Comparison of ENCODE assay signal across 10 mouse cellular contexts in the genomic region with DNA sequence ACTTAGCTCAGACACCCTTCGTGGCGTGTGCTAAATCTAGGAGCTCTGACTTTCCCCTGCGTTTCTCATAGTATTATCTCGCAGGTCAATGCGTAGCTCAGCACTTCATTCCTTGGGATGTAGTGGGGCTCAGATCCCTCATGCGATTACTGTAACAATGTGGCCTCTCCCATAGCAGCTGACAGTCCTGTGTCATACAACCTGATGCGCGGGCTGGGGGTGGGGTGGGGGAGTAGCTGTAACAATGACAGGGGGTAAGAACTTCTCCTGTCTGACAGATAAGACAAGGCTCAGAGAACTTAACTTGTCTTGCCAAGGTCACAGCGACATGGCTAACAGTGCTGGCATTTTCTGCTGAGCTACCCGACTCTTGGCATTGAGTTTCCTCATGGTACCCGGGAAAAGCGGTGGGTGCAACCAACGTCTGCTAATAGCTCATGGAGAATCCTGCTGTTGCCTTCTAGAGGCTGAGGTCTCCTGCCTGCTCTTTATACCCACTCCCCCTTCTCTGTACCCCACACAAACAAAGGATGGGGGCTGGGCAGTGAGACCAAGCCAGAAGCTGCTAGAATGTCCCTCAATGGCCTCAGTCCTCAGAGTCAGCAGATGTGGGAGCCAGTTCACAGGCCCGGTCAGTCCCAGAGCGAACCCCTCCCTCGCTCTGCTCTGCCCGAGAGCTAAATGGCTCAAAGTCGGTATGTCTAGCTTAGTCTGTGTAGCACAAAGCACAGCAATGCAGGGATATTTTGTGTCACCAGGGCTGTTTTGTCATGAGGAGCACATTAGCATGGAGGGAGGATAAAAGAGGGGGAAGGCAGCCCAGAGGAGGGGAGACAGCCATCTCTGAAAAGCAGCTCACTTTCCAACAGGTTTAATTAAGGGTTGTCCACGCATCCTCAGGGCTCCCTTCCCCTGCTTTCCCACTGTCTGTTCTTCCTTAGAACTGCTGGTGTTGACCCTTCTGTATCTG. TPM values are rescaled to one million over a fixed set of nuclear protein-coding genes. Genes with fewer than 3 reads are reported as not detected.
A peak's percentile ranks its signal among the peaks of the same experiment; 100 is the strongest.
DNase-seq lines count a peak whose midpoint lies in the region; ATAC-seq and TF ChIP-seq lines count a peak whose summit lies in the region.
"Had no signal": no experiment of that assay in that cellular context is flagged by ENCODE, and none has a peak within 500 bp of the region (broad histone marks: within the 10 kb centered on the region; RNA-seq: fewer than 3 reads in every experiment).

No protein-coding gene starts in this region.

- H3K9me3 ChIP-seq in stomach, embryonic 14.5 days (ENCODE audit: control insufficient read depth, low read depth, low read length): no peaks in the 10 kb centered on the region
- H3K9me3 ChIP-seq in stomach, postnatal 0 days (ENCODE audit: control insufficient read depth, low read length): no peaks in the 10 kb centered on the region
- no peaks in the 10 kb centered on the region for H3K9me3 ChIP-seq in limb, embryonic 12.5 days
- no peaks in the 10 kb centered on the region for H3K9me3 ChIP-seq in stomach, embryonic 16.5 days (replicated peaks; ENCODE audit: control insufficient read depth, low read length)

- 0 out of 2 replicates have a peak overlapping the region, but pooled peaks have one; percentile 18 for H3K9ac ChIP-seq in stomach, embryonic 14.5 days (replicated peaks; ENCODE audit: low read depth, low read length)
- no peak overlapping the region for H3K9ac ChIP-seq in stomach, postnatal 0 days (ENCODE audit: low read length)
- H3K9ac ChIP-seq in limb, embryonic 12.5 days (replicated peaks): peak overlapping the region; percentile 13; the same call in 1 of the 2 replicates
- 0 out of 2 replicates have a peak overlapping the region, but pooled peaks have one; percentile 16 for H3K9ac ChIP-seq in stomach, embryonic 16.5 days (ENCODE audit: low read length)

- no peaks in the 10 kb centered on the region for H3K36me3 ChIP-seq in stomach, embryonic 14.5 days (ENCODE audit: control insufficient read depth, insufficient read depth, low read length)
- H3K36me3 ChIP-seq in stomach, postnatal 0 days (ENCODE audit: control insufficient read depth, insufficient read depth, low read length): no peaks in the 10 kb centered on the region
- no peaks in the 10 kb centered on the region for H3K36me3 ChIP-seq in limb, embryonic 12.5 days
- no peaks in the 10 kb centered on the region for H3K36me3 ChIP-seq in stomach, embryonic 16.5 days (ENCODE audit: control insufficient read depth, insufficient read depth, low read length)

- no peak for DNase-seq in frontal cortex, postnatal 25 days (ENCODE audit: low spot score in 2 of 2)
- DNase-seq in stomach, postnatal 0 days (ENCODE audit: low spot score): no peak
- DNase-seq in embryo, embryonic 10.5 days (ENCODE audit: low spot score): no peak
- no peak for DNase-seq in right cerebral cortex, adult 2 months (ENCODE audit: low spot score in 2 of 2)
- DNase-seq: heart, postnatal 14 days; kidney, postnatal 36 days had no signal

- no peak overlapping the region for H3K4me2 ChIP-seq in stomach, embryonic 14.5 days (replicated peaks; ENCODE audit: low read depth, low read length)
- no peak overlapping the region for H3K4me2 ChIP-seq in stomach, postnatal 0 days (replicated peaks; ENCODE audit: low read depth)
- H3K4me2 ChIP-seq in limb, embryonic 12.5 days: no peak overlapping the region
- H3K4me2 ChIP-seq in stomach, embryonic 16.5 days (ENCODE audit: low read depth, low read length): no peak overlapping the region

- no peak overlapping the region for H3K27ac ChIP-seq in stomach, embryonic 14.5 days (ENCODE audit: low read length)
- H3K27ac ChIP-seq in stomach, postnatal 0 days (replicated peaks): no peak overlapping the region
- peak overlapping the region; percentile 3; the same call in 1 of the 2 replicates for H3K27ac ChIP-seq in limb, embryonic 12.5 days
- H3K27ac ChIP-seq in stomach, embryonic 16.5 days (ENCODE audit: low read length): no peak overlapping the region

- H3K27me3 ChIP-seq in stomach, embryonic 14.5 days (ENCODE audit: control insufficient read depth, insufficient read depth, low read length): no peaks in the 10 kb centered on the region
- H3K27me3 ChIP-seq in stomach, postnatal 0 days (ENCODE audit: control insufficient read depth, insufficient read depth, low read length): no peaks in the 10 kb centered on the region
- H3K27me3 ChIP-seq in limb, embryonic 12.5 days: no peaks in the 10 kb centered on the region
- H3K27me3 ChIP-seq in stomach, embryonic 16.5 days (ENCODE audit: control insufficient read depth, insufficient read depth, low read length): no peaks in the 10 kb centered on the region

- TF ChIP-seq CTCF in stomach, postnatal 0 days (IDR thresholded peaks at IDR 0.05; ENCODE audit: low read depth): no peak

- ATAC-seq in frontal cortex, adult (ENCODE audit: low TSS enrichment): peak; percentile 7; the same call in 1 of the 2 replicates
- no peak for ATAC-seq in stomach, embryonic 14.5 days (ENCODE audit: insufficient number of reproducible peaks, insufficient read depth, low FRiP score, low read depth)
- no peak for ATAC-seq in stomach, postnatal 0 days (ENCODE audit: low FRiP score, low TSS enrichment)
- no peak for ATAC-seq in limb, embryonic 12.5 days (ENCODE audit: insufficient number of reproducible peaks, insufficient read depth, low FRiP score, low TSS enrichment, low read depth)
- ATAC-seq in stomach, embryonic 16.5 days (ENCODE audit: insufficient read depth, low FRiP score): no peak

- H3K4me1 ChIP-seq in stomach, embryonic 14.5 days (ENCODE audit: control insufficient read depth, insufficient read depth, low read length): peaks cover 15% of the 10 kb centered on the region; the same call in 1 of the 2 replicates
- H3K4me1 ChIP-seq in stomach, postnatal 0 days (replicated peaks; ENCODE audit: control insufficient read depth, insufficient read depth): no peaks in the 10 kb centered on the region
- H3K4me1 ChIP-seq in limb, embryonic 12.5 days (replicated peaks): peaks cover 26% of the 10 kb centered on the region
- H3K4me1 ChIP-seq in stomach, embryonic 16.5 days (ENCODE audit: control insufficient read depth, insufficient read depth, low read length): peaks cover 14% of the 10 kb centered on the region

- TF ChIP-seq EP300 in stomach, postnatal 0 days (optimal IDR thresholded peaks at IDR 0.05): no peak

- WGBS in stomach, embryonic 14.5 days: 73% methylated on average over 19 of the region's 19 CpGs
- 74% methylated on average over 19 of the region's 19 CpGs for WGBS in stomach, postnatal 0 days
- 78% methylated on average over 19 of the region's 19 CpGs for WGBS in limb, embryonic 12.5 days
- WGBS in stomach, embryonic 16.5 days: 68% methylated on average over 19 of the region's 19 CpGs

- no peak overlapping the region for H3K4me3 ChIP-seq in stomach, embryonic 14.5 days (ENCODE audit: low read depth, low read length)
- H3K4me3 ChIP-seq in stomach, postnatal 0 days (ENCODE audit: low read depth, low read length): no peak overlapping the region
- no peak overlapping the region for H3K4me3 ChIP-seq in limb, embryonic 12.5 days (replicated peaks)
- no peak overlapping the region for H3K4me3 ChIP-seq in stomach, embryonic 16.5 days (replicated peaks; ENCODE audit: low read length)

RNA-seq across cellular contexts. Expression of gene Cdc42ep4, which starts 45.6 kb away (rescaled TPM):
- polyA plus RNA-seq in stomach, embryonic 14.5 days (2014; fragmentation: Nextera tagmentation; extraction: Ambion mirVana): 51.5 and 51.6 TPM in 2 replicates
- 28.9 and 30.6 TPM in 2 replicates for polyA plus RNA-seq in stomach, postnatal 0 days (2015; fragmentation: Nextera tagmentation; extraction: Ambion mirVana)
- polyA plus RNA-seq in limb, embryonic 12.5 days (2016; fragmentation: Nextera tagmentation; extraction: Ambion mirVana): 119 and 120 TPM in 2 replicates
- polyA plus RNA-seq in stomach, embryonic 16.5 days (2015; fragmentation: Nextera tagmentation; extraction: Ambion mirVana): 59.7 and 62.0 TPM in 2 replicates
